Mouse (Mus musculus) G1E (cell line): ENCODE data around the gene Pitpnm3.

Experiments
- CTCF ChIP-seq: IDR thresholded peaks from 2 replicates; pipeline ENCODE4 v1.5.1; 2012; ENCODE audit warnings: low read depth, low read length, inconsistent platforms, mixed read lengths
- GATA1 ChIP-seq: IDR thresholded peaks from 2 replicates; pipeline ENCODE4 v1.6.1; 2012; ENCODE audit warnings: borderline replicate concordance, low read length, inconsistent platforms, mixed read lengths
- GATA2 ChIP-seq: IDR thresholded peaks from 2 replicates; pipeline ENCODE4 v1.6.1; 2012; ENCODE audit warnings: low read depth, low read length, inconsistent platforms, borderline replicate concordance
- POLR2AphosphoS5 ChIP-seq: IDR thresholded peaks from 2 replicates; pipeline ENCODE4 v1.6.1; 2012; ENCODE audit warnings: low read depth, low read length, inconsistent platforms; ENCODE audit not compliant: insufficient replicate concordance

- no peak for TF ChIP-seq CTCF
- TF ChIP-seq GATA1: no peak
- no peak for TF ChIP-seq POLR2AphosphoS5
- TF ChIP-seq GATA2: no peak
These were observed 45.0 kb upstream of the Pitpnm3 start for GRCm38 (mm10) chr11:72180556-72180955.
